Mouse (Mus musculus): ENCODE data around the gene Nova1. TPM values are rescaled to one million over a fixed set of nuclear protein-coding genes. Genes with fewer than 3 reads are reported as not detected.

The Nova1 gene
- total RNA-seq, 2 experiments from 2014 or later: 39.7 to 43.1 TPM

GRCm38 (mm10) chr12:46646139-46646611, 172.6 kb downstream of the Nova1 start:
- no peak for DNase-seq (ENCODE audit: extremely low spot score in 1 of 2, low spot score in 2 of 2)
- intact Hi-C loops (cut with DNase I): loop anchor here (5.0 to 10.0 kb wide), 2 partner anchors 171 to 519 kb away; partner anchors contain the start of gene Nova1
- Histone ChIP-seq H3K4me3 (no peak overlapping the region), H3K27ac (no peak overlapping the region)
- no peak for TF ChIP-seq CTCF (IDR thresholded peaks at IDR 0.05)

DNA sequence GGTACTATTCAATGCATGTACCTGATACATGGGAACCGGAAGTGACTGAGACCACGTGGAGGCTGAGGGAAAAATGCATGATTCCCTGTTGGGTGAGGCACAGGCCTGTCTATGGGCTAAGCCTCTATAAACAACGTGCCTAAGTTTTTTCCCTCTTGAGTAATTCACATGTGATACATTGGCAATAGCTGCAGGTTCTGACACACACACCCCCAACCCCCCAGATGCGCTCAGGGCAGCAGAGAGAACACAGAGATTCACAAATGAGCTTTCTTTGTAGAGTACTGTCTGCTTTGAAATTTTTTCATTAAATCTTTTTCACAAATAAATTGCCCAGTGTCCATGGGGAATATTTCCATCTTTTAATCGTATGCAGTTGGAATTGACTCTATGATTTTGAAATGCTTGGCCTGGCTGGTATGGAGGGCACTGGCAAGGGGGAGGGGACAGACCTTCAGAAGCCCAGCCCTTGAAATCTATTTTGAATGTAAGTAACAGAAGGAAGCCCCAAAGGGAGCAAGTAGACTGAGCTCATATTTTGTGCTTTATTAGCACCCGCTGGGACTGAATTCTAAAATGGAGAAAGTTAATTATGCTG, 173.3 kb downstream of the Nova1 start:
- Histone ChIP-seq H3K27ac (no peak overlapping the region), H3K4me3 (no peak overlapping the region)
- no peak for DNase-seq (ENCODE audit: extremely low spot score in 1 of 2, low spot score in 2 of 2)
- no peak for TF ChIP-seq CTCF (IDR thresholded peaks at IDR 0.05)
- intact Hi-C loops (cut with DNase I): loop anchor here (5.0 to 10.0 kb wide), 2 partner anchors 172 to 519 kb away; partner anchors contain the start of gene Nova1

Measured in left cerebral cortex, adult 2 months (tissue).